Mouse (Mus musculus) ES-E14 (cell line): Measurements from ENCODE around the gene Zfp111.

Experiments used
- MAFK ChIP-seq: IDR thresholded peaks from 2 replicates; pipeline ENCODE4 v1.6.1; 2014; ENCODE audit warnings: mild to moderate bottlenecking, low read depth, low read length, inconsistent platforms; ENCODE audit not compliant: insufficient read depth
- ZC3H11A ChIP-seq: IDR thresholded peaks from 2 replicates; pipeline ENCODE4 v1.6.1; 2012; ENCODE audit warnings: low read depth, mild to moderate bottlenecking, inconsistent platforms, low read length, borderline replicate concordance

GRCm38 (mm10) chr7:24211343-24211742 lies at the start of gene Zfp111:
- TF ChIP-seq MAFK (no peak), ZC3H11A (no peak)
